Mouse (Mus musculus) ES-Bruce4 (cell line): ENCODE results near the gene Itgb2l.

ENCODE experiments used
- CTCF ChIP-seq: IDR thresholded peaks from one replicate; pipeline ENCODE4 v1.8.1; 2011; ENCODE audit warnings: low read depth, low read length
- EP300 ChIP-seq: IDR thresholded peaks from 2 replicates; pipeline ENCODE4 v1.6.1; 2011; ENCODE audit warnings: low read depth, low read length; ENCODE audit not compliant: insufficient read depth
- POLR2A ChIP-seq: IDR thresholded peaks from one replicate; pipeline ENCODE4 v1.8.1; 2011; ENCODE audit warnings: low read length; ENCODE audit not compliant: insufficient read depth

DNA sequence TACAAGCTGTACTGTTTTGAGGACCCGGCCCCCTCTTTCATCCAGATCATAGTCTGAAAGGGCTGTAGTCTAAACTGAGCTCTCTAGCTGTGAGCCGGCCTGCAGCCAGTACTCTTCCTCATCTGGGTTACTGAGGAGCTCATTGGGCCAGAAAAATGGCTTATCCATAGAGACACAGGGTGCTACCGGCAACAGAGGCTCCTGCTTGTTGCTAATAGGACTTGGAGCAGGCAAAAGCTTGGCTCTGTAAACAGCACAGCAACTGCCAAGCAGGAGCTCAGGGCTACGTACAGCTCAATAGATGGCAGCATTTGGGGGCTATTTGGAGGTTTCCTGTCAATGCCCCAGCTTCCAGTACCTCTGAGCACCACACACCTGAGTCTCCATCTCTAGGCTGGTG, 43.4 kb downstream of the Itgb2l start:
- no peak for TF ChIP-seq POLR2A
- no peak for TF ChIP-seq CTCF
- no peak for TF ChIP-seq EP300
